Mouse (Mus musculus) thymus, adult 2 months (tissue): ENCODE data around the gene Nfatc3. TPM values are rescaled to one million over a fixed set of nuclear protein-coding genes. Genes with fewer than 3 reads are reported as not detected.

Experiments
- DNase-seq: peaks from one replicate; pipeline ENCODE4 v3.0.0; 2021
- H3K27ac ChIP-seq: fragments of 200-500 bp; 2 replicates; pipeline ENCODE4 v1.5.1; 2012; ENCODE audit warnings: low read length, control low read depth; ENCODE audit not compliant: control insufficient read depth, insufficient read depth
- H3K27me3 ChIP-seq: fragments of 200-500 bp; 2 replicates; pipeline ENCODE4 v1.6.1; 2012; ENCODE audit warnings: mild to moderate bottlenecking, low read length, moderate library complexity, mixed read lengths; ENCODE audit not compliant: control insufficient read depth, insufficient read depth
- H3K36me3 ChIP-seq: fragments of 200-500 bp; 2 replicates; pipeline ENCODE4 v1.6.1; 2012; ENCODE audit warnings: mild to moderate bottlenecking, low read length, moderate library complexity; ENCODE audit not compliant: control insufficient read depth, insufficient read depth
- H3K4me1 ChIP-seq: fragments of 200-500 bp; replicated peaks from 2 replicates; pipeline ENCODE4 v1.6.1; 2012; ENCODE audit warnings: low read length; ENCODE audit not compliant: control insufficient read depth, insufficient read depth
- H3K4me3 ChIP-seq: fragments of 200-500 bp; 2 replicates; pipeline ENCODE4 v1.5.1; 2012; ENCODE audit warnings: mild to moderate bottlenecking, low read length, control low read depth, moderate library complexity; ENCODE audit not compliant: control insufficient read depth, insufficient read depth
- CTCF ChIP-seq: fragments of 200-500 bp; IDR thresholded peaks from 2 replicates; pipeline ENCODE4 v1.5.1; 2012; ENCODE audit warnings: mild to moderate bottlenecking, control low read depth, low read length, moderate library complexity, borderline replicate concordance; ENCODE audit not compliant: control insufficient read depth, poor library complexity, insufficient read depth; ENCODE audit errors: extremely low read depth
- POLR2A ChIP-seq: fragments of 200-500 bp; IDR thresholded peaks from 2 replicates; pipeline ENCODE4 v1.6.1; 2012; ENCODE audit warnings: mild to moderate bottlenecking, low read length, control low read depth, moderate library complexity; ENCODE audit not compliant: control insufficient read depth, poor library complexity, insufficient read depth; ENCODE audit errors: extremely low read depth
- WGBS: fragments of 180-500 bp; shearing (Covaris S2); methylation state at CpG from one replicate; pipeline ENCODE4 v1.1.7; 2018; 5-methylcytosine and 5-hydroxymethylcytosine counted together
- polyA plus RNA-seq: library from polyadenylated mRNA; depleted of rRNA; stranded (reverse); fragments of >200 nt; gene quantifications from 2 replicates; pipeline ENCODE4 v1.2.3, GENCODE M21; 2012

Gene Nfatc3
- polyA plus RNA-seq, 1 experiment, result 161 TPM

DNA sequence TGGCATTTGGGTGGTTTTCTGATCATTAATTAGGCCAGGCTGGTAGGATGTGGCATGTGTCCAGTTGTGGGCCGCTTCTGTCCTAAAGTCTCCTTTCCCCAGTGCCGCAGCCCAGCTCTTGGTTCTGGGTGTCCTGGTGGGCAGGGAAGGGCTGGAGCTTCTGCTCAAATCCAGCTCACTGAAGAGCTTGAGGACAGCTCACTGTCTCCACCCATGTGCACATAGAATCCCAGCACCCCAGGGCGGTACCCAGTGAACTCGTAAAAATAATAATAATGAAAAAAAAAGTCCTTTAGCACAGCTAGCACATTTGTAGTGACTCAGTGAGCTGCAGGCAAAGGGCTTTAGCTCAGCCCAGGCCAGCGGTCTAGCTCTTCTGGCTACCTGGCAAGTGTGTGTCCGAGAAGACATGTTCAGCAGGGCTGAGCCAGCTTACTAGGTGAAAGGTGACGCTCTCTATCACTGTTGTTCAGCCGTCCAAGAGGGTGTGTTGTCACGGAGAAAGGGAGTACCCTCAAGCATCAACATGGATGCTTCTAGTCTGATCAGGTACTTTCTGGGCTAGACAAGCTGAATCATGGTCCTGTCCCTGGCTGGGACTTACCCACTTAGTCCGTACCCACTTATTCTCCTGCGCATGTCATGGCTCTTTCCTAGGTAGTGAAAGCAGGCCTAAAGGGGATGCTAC is 11.6 kb upstream of the Nfatc3 start:
- 98% methylated on average over 11 of the region's 11 CpGs for whole genome bisulfite sequencing
- no peak for DNase-seq
- H3K27ac ChIP-seq, result no peak overlapping the region

DNA sequence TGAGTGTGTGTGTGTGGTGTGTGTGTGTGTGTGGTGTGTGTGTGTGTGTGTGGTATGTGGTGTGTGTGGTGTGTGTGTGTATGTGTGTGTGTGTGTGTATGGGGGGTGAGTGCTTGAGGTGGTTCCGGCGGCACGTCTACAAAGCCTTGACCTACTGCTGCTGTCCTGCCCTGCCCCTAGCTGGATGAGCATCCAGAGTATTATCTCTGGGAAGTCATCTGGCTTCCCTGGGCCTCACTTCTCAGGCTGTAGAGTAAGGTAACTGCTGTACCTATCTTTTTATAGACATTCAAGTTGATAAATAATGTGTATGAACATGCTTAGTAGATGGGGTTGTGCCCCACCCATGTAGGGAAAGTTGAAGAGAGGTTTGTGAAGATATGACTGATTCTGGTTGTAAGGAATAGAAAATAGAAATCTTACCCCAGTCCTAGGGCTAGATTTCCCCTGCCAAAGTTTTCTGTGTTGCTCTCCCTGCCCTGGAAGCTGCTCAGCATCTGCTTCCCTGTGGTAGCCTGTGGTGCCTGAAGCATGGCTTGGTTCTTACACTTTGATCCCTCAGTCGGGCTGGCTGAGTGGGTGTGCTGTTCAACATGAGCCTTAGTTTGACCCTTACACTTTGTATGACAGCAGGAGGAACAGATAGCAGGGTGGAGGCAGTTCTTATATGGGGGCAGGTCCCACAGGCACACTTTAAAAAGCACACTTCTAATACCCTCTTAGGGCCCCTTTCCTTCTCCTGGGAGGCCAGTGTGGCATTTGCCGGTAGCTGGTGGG is 10.6 kb upstream of the Nfatc3 start:
- WGBS, result 89% methylated on average over 5 of the region's 5 CpGs
- no peak for TF ChIP-seq CTCF
- TF ChIP-seq POLR2A, result no peak
- no peak for DNase-seq
- H3K27ac ChIP-seq, result no peak overlapping the region
- peaks cover 25% of the 10 kb centered on the region for H3K4me1 ChIP-seq
- no peaks in the 10 kb centered on the region for H3K27me3 ChIP-seq
- no peaks in the 10 kb centered on the region for H3K36me3 ChIP-seq
- H3K4me3 ChIP-seq, result no peak overlapping the region

More for the DNA sequence above, 11.6 kb upstream of the Nfatc3 start:
- Histone ChIP-seq H3K4me1 (peaks cover 15% of the 10 kb centered on the region), H3K27me3 (no peaks in the 10 kb centered on the region), H3K4me3 (no peak overlapping the region), H3K36me3 (no peaks in the 10 kb centered on the region)
- TF ChIP-seq POLR2A (no peak), CTCF (no peak)

DNA sequence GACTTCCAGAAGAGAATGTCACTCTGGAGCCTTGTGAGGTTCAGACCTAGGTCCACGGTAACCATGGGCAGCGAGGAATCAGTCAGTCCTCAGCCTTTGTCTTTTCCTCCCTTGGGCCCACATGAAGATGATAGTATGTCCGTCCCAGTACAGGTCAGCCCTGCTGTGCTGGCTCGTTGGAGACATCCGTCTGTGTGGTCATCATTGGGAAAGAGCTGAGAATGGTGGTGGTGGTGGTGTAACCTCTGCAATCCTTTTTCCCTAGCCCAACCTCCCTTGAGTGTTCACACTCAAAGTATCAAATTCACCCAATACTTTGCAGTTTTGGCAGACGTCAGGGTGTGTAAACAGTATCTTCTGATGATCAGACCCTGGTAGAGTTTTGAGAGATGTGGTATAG is 8.8 kb upstream of the Nfatc3 start:
- no peak for DNase-seq
- H3K4me1 ChIP-seq, result peaks cover 36% of the 10 kb centered on the region
- H3K36me3 ChIP-seq, result no peaks in the 10 kb centered on the region
- H3K27me3 ChIP-seq, result no peaks in the 10 kb centered on the region
- 96% methylated on average over 6 of the region's 6 CpGs for WGBS
- H3K27ac ChIP-seq, result no peak overlapping the region
- no peak overlapping the region for H3K4me3 ChIP-seq
- TF ChIP-seq POLR2A, result no peak

DNA sequence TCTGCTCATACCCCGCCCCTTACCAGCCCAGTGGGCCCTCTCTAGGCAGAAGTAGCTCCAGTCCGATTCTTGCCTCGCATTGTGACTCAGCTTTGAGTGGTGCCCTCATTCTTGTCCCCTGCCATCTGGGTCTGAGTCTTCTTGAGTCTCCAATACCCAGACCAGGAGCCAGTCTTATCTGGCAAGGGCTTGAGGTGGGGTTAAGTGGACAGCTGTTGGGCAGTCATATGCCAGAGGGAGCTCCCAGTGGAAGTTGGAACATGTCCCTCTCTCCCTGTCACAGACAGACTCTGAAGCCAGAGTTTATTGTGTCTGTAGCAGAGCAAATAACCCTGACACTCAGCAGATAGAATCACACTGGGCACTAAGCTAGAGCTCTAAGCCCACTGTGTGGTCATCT is 7.6 kb upstream of the Nfatc3 start:
- Histone ChIP-seq H3K4me3 (no peak overlapping the region), H3K4me1 (peaks cover 47% of the 10 kb centered on the region), H3K27ac (no peak overlapping the region; the same call in 1 of the 2 replicates), H3K36me3 (no peaks in the 10 kb centered on the region), H3K27me3 (no peaks in the 10 kb centered on the region)
- 91% methylated on average over 3 of the region's 3 CpGs for WGBS
- no peak for TF ChIP-seq CTCF
- TF ChIP-seq POLR2A, result no peak
- no peak for DNase-seq

DNA sequence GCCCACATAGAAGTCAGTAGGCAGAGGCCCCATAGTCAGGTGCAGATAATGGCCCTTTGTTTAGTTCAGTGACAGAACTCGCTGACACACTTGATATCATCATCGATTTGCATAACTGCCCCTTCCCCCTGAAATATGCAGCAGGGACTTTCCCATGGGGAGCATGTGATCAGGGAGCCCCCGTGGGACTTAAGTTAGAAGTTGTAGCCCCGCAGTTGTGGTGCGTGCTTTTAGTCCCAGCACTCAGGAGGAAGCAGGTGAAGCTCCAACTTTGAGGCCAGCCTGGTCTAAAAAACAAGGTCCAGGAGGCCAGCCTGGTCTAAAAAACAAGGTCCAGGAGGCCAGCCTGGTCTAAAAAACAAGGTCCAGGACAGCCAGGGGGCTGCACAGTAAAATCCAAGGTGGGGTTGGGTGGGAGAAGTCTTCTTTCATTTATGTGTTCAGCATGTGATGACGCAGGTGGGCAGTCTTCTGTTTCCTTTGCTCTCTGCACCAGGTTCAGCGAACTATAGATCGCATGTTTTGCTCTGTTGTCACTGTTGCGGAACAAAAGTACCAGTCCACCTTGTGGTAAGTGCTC is 6.0 kb upstream of the Nfatc3 start:
- H3K27ac ChIP-seq, result peak overlapping the region; percentile 94
- peaks cover 59% of the 10 kb centered on the region for H3K4me1 ChIP-seq
- TF ChIP-seq CTCF (no peak), POLR2A (no peak)
- no peak overlapping the region for H3K4me3 ChIP-seq
- no peaks in the 10 kb centered on the region for H3K36me3 ChIP-seq
- DNase-seq, result peak; percentile 47
- WGBS, result 45% methylated on average over 9 of the region's 9 CpGs
- no peaks in the 10 kb centered on the region for H3K27me3 ChIP-seq

DNA sequence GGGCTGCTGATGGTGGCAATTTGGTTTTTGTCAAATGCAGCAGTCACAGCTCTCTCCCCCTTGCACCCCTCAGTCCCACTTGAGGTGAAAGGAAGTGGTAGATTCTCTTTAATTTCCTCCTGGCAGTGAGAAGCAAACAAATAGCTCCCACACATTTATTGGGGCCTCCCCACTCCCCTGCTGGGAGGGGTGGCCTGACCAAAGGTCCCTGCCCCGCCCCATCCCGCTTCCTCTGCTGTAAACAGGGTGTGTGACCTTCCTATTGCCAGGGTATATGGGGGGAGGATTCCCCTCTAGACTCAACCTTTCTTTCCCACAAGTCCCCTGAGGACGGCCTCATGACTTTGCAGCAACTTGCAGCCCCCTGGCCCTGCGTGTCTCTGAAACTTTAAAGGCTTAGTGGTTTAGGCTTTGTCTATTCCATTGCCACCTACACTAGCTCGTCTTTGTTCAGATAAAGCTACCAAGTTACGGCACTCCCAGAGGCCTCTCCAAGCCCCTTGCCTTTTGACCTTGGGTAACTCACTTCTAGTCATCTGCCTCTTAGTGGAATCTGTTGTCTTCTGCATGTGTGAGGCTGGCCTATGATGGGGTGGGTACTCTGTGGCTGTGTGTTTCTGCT is 4.3 kb upstream of the Nfatc3 start:
- TF ChIP-seq POLR2A (no peak), CTCF (no peak)
- H3K27me3 ChIP-seq, result no peaks in the 10 kb centered on the region
- 6% methylated on average over 6 of the region's 6 CpGs for WGBS
- peak; percentile 84 for DNase-seq
- H3K4me3 ChIP-seq, result no peak overlapping the region
- H3K36me3 ChIP-seq, result no peaks in the 10 kb centered on the region
- H3K27ac ChIP-seq, result peak overlapping the region; percentile 94
- peaks cover 67% of the 10 kb centered on the region for H3K4me1 ChIP-seq
